Mouse (Mus musculus) spleen, postnatal 0 days (tissue): Measurements from ENCODE around the gene Rassf7. TPM values are rescaled to one million over a fixed set of nuclear protein-coding genes. Genes with fewer than 3 reads are reported as not detected.

Experiments used
- microRNA counts: library from miRNA; unstranded; fragments of <30 nt; microRNA quantifications from one replicate; lab custom pipeline; 2015
- polyA plus RNA-seq: library from polyadenylated mRNA; unstranded; fragments of >200 nt; fragmentation: Nextera tagmentation; extraction: Ambion mirVana; gene quantifications from 2 replicates; pipeline ENCODE4 v1.2.1, GENCODE M21; 2015

Rassf7 gene
- polyA plus RNA-seq = 9.9 and 12.2 TPM in 2 replicates

DNA sequence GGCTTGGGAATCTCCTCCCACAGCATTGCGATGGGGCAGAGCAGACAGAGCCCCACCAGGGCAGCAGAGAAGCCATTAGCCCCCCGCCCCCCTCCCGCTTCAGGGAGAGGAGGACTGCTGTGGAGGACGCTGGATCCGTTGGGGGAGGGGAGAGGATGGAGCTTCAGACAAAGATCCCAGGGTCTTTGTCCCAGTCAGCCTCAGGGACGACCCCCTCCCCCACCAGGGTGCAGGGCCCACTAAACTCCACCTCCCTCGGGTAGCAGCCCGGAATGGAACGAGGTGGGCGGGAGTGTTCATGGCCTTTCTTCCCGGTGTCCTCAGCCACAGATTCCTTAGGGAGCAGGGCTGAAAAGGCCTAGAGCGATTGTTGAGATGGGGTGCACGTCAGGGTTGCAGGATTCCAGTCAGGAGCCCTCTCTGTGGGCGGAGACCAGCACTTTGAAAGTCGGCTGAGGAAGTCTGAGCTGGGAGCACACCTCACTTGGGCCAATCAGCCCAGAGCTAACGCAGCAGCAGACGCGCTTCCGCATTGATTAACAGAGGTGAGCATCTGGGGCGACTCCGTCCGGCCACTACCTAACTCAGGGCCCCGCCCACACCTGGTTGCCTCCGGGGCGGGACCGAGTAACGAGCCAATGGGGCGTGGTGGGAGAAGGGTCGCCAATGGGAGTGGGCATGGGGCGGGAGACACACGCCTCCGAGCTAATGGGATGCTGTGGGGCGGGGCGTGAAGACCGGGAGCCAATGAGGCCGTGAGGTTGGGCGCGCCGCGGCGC is at the start of gene Rassf7:
TSS of gene Rassf7 (plus strand) at position 760 of the 779 bp plus-strand sequence.

DNA sequence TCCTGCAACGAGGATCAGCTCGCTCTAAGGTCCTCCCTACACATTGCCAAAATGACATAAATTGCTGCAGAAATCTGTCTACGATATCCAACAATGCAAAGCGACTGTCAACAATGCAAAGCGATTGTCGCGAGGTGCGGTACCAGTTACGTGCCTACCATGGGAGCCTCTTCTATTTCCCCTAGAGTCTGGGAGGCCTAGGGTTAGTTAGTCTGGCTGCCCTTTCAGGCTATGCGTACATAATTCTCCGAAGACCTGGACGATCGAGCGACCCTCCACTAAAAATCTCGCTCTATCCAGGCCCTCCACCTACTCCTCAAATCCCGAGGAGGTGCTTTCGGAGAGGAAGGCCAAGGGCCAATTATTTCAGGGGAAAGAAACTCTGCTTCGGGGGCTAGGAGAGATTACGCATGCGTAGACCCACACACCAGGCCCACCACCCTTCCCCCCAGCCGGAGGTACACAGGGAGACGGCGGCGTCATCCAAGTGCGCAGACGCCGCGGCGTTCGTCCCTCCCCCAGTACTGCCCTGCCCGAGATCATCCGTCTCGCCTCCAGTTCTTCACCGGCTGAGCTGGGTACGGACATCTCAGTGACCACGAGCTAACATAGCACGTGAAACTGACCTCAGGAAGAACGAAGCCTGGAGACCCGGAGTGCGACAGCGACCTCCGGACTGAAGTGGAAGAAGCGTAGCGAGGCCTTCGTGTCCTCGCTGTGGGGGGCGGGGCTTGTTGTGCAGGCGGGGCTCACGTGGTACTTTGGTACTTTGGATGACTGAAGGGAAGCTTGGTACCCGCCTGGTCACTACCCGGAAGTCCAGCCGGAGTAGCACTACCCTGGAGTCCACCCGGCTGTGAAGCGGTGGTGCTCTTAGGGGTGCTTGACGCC is 43.3 kb upstream of the Rassf7 start, which contains the start of gene Rnh1:
TSS of gene Rnh1 (minus strand) at position 742 of the 891 bp plus-strand sequence.

DNA sequence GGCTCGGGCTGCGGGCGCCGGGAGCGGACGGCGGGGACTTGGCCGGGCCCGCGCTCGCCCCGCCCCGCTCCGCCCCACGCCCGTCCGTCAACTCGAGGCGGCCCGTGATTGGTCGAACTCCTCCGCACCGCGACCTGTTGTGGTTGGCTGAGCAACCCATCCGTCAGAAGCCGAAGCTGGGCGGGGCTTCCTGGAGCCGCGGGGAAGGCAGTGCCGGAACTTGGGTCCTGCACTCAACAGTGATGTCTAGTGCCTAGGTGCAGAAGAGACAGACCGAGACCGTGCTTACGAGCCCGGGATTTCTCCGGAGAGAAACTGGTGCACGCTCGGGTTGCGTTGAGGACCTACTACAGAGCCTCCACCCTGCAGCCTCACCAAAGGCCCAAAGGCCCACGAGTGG is 21.7 kb upstream of the Rassf7 start, which contains the start of the genes Hras and Lrrc56:
TSS of gene Hras (minus strand) at position 58 of the 400 bp plus-strand sequence.
TSS of gene Lrrc56 (plus strand) at position 210 of the 400 bp plus-strand sequence.

DNA sequence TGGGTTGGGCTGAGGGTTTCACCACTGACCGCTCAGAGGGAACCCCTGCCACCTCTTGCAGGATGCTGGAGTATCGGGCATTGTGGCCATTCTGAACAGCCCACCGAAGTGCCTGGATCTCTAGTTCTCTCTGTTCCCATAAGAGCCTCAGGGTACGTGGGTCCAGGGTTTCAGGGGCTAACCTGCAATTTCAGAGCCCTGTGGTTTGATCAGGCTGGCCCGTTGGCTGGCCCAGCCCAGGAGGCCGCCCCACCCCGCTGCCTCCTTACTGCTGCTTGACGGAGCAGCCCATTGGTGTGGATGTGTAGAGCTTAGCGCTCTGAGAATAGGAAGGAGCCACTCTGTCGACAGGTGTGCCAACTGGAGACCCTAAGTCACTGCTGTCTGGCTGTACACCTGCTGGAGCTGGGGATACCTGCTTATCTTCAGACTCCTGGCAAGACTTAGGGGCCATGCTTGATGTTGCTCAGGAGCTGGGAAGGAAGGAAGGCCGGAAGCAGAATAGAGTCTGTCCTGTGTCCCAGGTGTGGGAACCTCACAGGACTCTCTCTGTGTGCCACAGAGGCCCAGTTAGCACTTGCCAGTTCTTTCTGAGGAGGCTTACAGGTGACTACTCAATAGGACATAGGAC is 1.9 kb upstream of the Rassf7 start, which contains the start of gene Lmntd2:
TSS of gene Lmntd2 (minus strand) at position 476 of the 631 bp plus-strand sequence.

DNA sequence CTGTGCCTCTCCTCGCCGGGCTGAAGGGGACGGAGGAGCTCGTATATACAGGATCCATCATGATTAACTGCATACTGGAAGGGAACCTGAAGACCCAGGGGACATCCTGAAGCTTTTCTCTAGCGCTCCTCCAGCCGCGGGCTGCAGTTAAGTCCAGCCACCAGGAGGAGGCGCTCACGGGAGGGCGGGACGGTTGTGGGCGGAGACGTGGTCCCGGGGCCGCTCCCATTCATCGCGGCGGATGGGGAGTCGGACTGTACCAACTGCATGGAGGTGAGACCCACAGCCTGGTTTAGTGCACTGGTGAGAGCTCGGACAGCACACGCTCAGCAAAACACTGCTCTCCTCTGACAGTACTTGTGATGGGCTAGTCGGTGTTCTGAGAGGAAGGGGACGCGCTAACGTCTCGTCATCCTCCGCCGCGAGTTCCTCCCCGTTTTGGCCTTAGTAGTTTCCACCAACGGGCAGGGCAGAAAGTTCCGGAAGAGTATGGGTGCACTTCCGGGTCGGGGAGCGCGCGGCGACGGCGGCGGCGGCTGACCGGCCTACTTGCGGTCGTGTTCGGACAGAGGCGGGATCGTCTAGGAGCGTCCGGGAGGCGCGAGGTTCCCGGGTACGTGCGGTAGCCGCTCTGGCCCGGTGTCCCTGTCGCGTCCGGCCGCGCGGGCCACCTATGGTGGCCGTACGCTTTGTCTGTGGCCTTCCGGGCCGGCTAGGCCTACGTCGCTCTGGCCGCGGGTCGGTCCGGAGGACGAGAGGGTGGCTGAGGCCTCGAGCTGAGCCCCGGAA is 12.8 kb downstream of the Rassf7 start, which contains the start of gene Phrf1:
TSS of gene Phrf1 (plus strand) at position 506 of the 789 bp plus-strand sequence.

DNA sequence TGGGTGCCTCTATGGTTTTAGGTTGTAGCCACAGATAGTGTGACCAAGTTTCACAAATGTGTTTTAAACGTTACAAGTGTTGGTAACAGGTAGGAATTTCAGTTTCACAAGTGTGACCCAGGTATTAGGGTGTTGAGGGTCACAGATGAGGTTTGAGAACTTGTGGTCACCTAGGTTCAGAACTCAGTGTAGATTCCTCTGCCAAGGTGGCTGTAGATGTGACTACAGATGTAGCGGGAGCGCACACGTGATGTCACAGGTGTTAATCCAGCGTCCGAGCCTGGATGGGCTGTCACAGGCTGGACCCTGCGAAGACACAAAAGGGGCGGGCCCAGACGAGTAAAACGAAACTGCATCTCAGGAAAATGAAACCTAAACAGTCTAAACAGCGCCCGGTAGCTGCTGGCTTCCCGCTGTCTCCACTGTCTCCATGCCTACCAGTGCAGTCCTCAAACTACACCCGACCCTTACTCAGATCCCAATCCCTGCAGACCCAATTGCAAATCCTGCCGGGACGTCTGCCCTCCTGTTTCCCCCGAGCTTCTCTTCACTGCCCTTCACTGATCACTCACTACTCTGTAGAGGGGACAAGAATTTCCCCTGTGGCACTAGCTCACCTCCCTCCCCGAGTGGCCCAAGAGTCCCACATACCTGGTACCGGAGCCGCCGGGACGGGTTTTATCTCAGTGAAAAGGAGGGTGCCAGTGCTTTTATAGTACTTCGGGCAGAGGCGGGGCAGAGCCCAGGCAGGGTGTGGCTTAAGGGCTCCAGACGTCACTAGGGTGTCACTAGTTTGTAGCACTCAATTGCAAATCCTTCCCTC is 50.3 kb downstream of the Rassf7 start, which contains the start of gene Irf7:
TSS of gene Irf7 (minus strand) at position 743 of the 823 bp plus-strand sequence.

MicroRNA genes within 50 kb of the gene (microRNA counts, 519-probe panel; counts per million panel counts)
- microRNA mmu-miR-210 (lab: Ali Mortazavi, UCI) = 6,251 counts per million, percentile 53 among the panel's probes with 10 or more counts

Other genes with a start within 250 kb of the Rassf7 start
- gene Ifitm1, start 248.6 kb upstream of the Rassf7 start, polyA plus RNA-seq = 143 and 182 TPM in 2 replicates
- 384 and 520 TPM in 2 replicates for gene Ifitm3, start 205.1 kb upstream of the Rassf7 start, polyA plus RNA-seq
- 94.2 and 145 TPM in 2 replicates for gene Ifitm6, start 197.9 kb upstream of the Rassf7 start, polyA plus RNA-seq
- gene Gm17387, start 186.7 kb upstream of the Rassf7 start, polyA plus RNA-seq = not detected in 2 replicates
- 0.29 and 0.49 TPM in 2 replicates for gene B4galnt4, start 154.8 kb upstream of the Rassf7 start, polyA plus RNA-seq
- gene Pkp3, start 137.6 kb upstream of the Rassf7 start, polyA plus RNA-seq = 2.2 and 3.6 TPM in 2 replicates
- 8.6 and 9.9 TPM in 2 replicates for gene Sigirr, start 115.3 kb upstream of the Rassf7 start, polyA plus RNA-seq
- gene Ano9, start 98.1 kb upstream of the Rassf7 start, polyA plus RNA-seq = 0.29 and 0.60 TPM in 2 replicates
- 137 and 167 TPM in 2 replicates for gene Ptdss2, start 93.5 kb upstream of the Rassf7 start, polyA plus RNA-seq
- 61.3 and 72.7 TPM in 2 replicates for gene Rnh1, start 43.0 kb upstream of the Rassf7 start, polyA plus RNA-seq
- 62.2 and 63.7 TPM in 2 replicates for gene Hras, start 21.9 kb upstream of the Rassf7 start, polyA plus RNA-seq
- gene Lrrc56, start 21.7 kb upstream of the Rassf7 start, polyA plus RNA-seq = 4.3 and 4.7 TPM in 2 replicates
- gene Lmntd2, start 1.8 kb upstream of the Rassf7 start, polyA plus RNA-seq = 0.22 and 0.33 TPM in 2 replicates
- gene Phrf1, start 12.9 kb downstream of the Rassf7 start, polyA plus RNA-seq = 32.7 and 37.2 TPM in 2 replicates
- gene Irf7, start 50.6 kb downstream of the Rassf7 start, polyA plus RNA-seq = 32.5 and 46.0 TPM in 2 replicates
- gene Cdhr5, start 60.9 kb downstream of the Rassf7 start, polyA plus RNA-seq = 0.07 and 0.11 TPM in 2 replicates
- 10.2 and 15.9 TPM in 2 replicates for gene Sct, start 63.3 kb downstream of the Rassf7 start, polyA plus RNA-seq
- 0.10 and 0.55 TPM in 2 replicates for gene Drd4, start 76.1 kb downstream of the Rassf7 start, polyA plus RNA-seq
- 26.7 and 31.4 TPM in 2 replicates for gene Deaf1, start 111.8 kb downstream of the Rassf7 start, polyA plus RNA-seq
- gene Tmem80, start 111.9 kb downstream of the Rassf7 start, polyA plus RNA-seq = 25.3 and 26.4 TPM in 2 replicates
- 1.6 and 2.0 TPM in 2 replicates for gene Eps8l2, start 123.0 kb downstream of the Rassf7 start, polyA plus RNA-seq
- gene Taldo1, start 176.3 kb downstream of the Rassf7 start, polyA plus RNA-seq = 532 and 557 TPM in 2 replicates
- 27.9 and 38.0 TPM in 2 replicates for gene Gatd1, start 198.3 kb downstream of the Rassf7 start, polyA plus RNA-seq
- 0.17 TPM in 1 of 2 replicates, not detected in the other for gene Cend1, start 213.6 kb downstream of the Rassf7 start, polyA plus RNA-seq
- 9.6 and 12.0 TPM in 2 replicates for gene Slc25a22, start 222.0 kb downstream of the Rassf7 start, polyA plus RNA-seq
- 11.9 and 14.1 TPM in 2 replicates for gene Pidd1, start 228.2 kb downstream of the Rassf7 start, polyA plus RNA-seq
- 1,725 and 1,765 TPM in 2 replicates for gene Rplp2, start 231.5 kb downstream of the Rassf7 start, polyA plus RNA-seq
- 23.6 and 27.5 TPM in 2 replicates for gene Pnpla2, start 239.3 kb downstream of the Rassf7 start, polyA plus RNA-seq
- gene Cracr2b, start 245.2 kb downstream of the Rassf7 start, polyA plus RNA-seq = 12.7 and 15.8 TPM in 2 replicates